Mouse (Mus musculus): ENCODE measurements around the gene Ergic1.
A peak's percentile ranks its signal among the peaks of the same experiment; 100 is the strongest.

Ergic1 gene

GRCm38 (mm10) chr17:26601514-26601913 is 40.2 kb downstream of the Ergic1 start:
- no peak for DNase-seq (ENCODE audit: low spot score)

DNA sequence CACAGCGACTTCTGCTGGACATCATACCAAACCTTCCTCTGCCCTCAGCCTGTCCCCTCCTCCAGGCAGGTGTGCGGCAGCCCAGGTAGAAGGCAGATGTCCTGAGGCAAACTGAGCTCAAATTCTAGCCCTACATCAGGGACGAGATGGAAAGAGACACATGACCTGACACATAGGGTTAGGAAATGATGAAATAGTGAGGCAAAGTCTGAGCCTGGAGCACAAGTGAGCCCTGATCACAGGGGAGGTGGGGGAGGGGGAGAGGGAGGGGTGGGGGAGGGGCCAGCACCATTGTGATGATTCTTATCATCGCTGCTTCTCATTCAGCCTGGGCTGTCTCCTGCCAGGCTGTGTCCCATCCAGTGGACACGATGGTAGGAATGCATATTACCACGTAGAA is 40.6 kb downstream of the Ergic1 start:
- DNase-seq (ENCODE audit: low spot score), result no peak

DNA sequence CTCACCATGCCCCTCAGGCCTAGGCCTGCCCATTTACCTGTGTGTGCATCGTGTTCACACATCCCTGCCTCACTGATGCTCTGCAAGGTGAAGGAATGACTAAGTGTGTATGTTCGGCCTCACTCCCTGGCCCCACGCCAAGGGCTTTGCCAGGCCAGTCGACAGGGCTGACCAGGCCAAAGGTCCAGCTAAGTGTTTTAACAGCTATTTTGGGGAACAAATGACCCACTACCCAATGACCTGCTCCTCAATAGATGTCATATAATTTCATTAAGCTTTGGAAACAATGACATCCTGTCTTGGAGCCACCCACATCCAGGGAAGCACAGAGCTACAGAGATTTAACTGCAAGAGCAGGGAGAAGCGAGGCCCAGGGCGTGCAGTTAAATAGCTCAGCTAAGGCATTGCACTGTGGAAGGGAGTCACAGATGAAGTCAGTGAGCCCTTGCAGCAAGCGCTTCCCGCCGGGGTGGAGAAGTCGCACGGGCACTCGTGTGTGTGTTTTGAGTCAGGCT is 41.1 kb downstream of the Ergic1 start:
- no peak for DNase-seq (ENCODE audit: low spot score)

- no peak for DNase-seq (ENCODE audit: low spot score)
Observed at GRCm38 (mm10) chr17:26603311-26603710, 42.0 kb downstream of the Ergic1 start.

DNA sequence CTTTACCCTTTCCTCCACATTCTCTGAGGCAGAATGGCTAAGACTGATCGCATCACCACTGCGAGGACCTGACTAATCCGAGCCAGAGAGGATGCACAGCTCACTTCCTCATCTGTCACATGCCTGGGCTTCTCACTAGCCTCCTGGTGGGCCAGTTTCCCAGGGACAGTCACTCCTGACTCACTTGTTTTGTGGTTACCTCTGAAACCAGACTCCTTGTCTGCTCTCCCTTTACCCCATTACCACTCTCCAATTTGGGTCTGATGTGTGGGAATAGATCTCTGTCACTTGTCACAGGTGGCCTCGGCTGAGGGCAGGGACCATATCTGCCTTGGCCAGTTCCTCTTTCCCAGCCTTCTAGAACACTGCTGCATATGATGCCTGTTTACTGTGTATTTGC is 44.3 kb downstream of the Ergic1 start:
- DNase-seq (ENCODE audit: low spot score), result no peak

DNA sequence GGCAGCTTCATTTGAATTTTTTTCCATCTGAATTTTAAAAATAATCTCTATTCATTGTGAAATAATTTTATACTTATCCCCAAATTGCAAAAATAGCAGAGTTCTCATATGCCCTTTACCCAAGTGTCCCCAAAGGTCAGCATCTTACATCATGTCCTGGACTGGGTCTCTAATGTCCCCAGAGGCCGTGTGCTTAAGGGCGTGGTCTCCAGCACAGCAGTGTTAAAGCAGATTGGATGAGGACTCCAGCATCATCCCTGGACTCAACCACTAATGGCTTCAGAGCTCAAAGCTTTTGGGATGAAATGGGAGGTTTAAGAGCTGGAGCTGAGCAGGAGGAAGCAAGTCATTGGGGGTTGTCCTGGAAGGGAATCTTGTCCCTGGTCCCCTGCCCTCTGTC is 45.2 kb downstream of the Ergic1 start:
- DNase-seq (ENCODE audit: low spot score), result no peak

GRCm38 (mm10) chr17:26608348-26608747 is 47.1 kb downstream of the Ergic1 start:
- no peak for DNase-seq (ENCODE audit: low spot score)

- no peak for DNase-seq (ENCODE audit: low spot score)
Observed at GRCm38 (mm10) chr17:26608877-26609276, 47.6 kb downstream of the Ergic1 start.

DNA sequence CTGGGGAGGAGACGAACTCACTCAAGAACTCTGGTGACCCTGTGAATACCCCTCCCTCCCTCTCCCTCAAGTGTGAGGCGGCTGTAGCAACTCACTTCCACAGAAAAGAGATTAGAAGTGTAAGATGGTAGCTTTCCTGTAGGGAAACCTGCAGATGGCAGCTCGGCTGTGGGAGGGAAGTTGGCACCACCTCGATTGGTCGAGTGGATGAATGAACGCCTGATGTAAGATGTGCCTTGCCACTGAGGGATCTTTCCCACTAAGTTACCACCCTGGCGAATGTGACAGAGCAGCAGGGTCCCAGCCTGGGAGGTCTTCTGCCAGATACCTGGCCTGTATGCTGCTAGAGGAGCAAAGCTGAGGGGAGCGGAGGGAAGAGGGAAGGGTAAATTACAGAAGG is 48.5 kb downstream of the Ergic1 start:
- peak; percentile 47 for DNase-seq (ENCODE audit: low spot score)

DNA sequence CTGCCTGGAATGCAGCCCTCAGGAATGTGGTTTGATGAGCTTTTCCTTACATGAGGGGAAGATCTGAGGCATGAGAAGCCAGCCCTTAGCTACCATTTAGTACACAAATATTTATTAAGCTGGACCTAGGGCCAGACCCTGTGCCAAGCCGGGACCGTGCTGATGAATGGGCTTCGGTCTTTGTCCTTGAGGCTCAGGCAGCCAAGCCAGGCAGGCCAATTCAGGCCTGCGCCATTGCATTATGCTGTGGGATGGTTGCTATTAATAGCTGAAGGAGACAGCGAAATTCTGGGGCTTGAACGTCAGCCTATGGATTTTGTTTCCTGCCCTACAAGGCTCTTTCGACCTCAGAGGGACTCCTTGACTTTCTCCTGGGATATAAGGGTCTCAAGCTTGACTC is 50.0 kb downstream of the Ergic1 start:
- no peak for DNase-seq (ENCODE audit: low spot score)

- DNase-seq (ENCODE audit: low spot score), result no peak
Observed at GRCm38 (mm10) chr17:26611918-26612317, 50.6 kb downstream of the Ergic1 start.

GRCm38 (mm10) chr17:26614286-26614685 is 53.0 kb downstream of the Ergic1 start:
- DNase-seq (ENCODE audit: low spot score), result no peak

GRCm38 (mm10) chr17:26614708-26615486 is 53.6 kb downstream of the Ergic1 start:
- DNase-seq (ENCODE audit: low spot score), result no peak

DNA sequence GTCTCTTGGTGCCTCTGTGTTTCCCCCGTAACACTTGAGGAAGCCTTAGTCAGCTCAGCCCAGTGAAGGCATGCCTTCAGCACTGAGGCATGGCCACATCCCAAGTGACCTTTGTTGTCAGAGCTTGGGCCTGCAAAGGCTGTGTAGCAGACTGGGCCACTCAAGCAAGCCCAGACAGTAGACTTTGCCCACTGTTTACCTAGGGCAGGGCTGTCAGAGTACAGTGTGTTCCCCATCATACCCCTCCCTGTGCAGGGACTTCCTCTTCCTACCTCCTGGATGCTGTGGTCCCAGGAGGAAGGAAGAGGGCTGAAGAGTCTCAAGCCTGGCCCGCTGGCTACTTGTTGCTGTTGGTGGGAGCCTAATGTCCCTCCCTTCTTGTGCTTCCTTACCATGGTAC is 55.4 kb downstream of the Ergic1 start:
- no peak for DNase-seq (ENCODE audit: low spot score)

- DNase-seq (ENCODE audit: low spot score), result no peak
Observed at GRCm38 (mm10) chr17:26618498-26618897, 57.2 kb downstream of the Ergic1 start.

- no peak for DNase-seq (ENCODE audit: low spot score)
Observed at GRCm38 (mm10) chr17:26619577-26619976, 58.3 kb downstream of the Ergic1 start.

DNA sequence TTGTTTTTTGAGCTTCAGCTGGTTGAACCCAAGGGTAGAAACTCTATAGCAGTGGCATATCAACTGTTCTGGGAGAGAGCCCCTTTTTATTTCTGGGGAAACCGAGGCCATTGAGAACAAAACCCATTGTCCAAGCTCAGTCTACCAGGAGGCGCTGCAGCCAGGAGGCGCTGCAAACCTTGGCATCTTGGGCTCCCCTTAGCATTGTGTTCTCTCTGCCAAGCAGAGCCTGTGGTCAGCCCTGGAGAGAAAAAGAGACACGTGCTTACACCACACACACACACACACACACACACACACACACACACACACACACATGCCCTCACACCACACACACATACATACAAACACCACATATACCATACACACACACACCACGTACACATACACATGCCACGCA is 59.0 kb downstream of the Ergic1 start:
- no peak for DNase-seq (ENCODE audit: low spot score)

- no peak for DNase-seq (ENCODE audit: low spot score)
Observed at GRCm38 (mm10) chr17:26620786-26621766, 59.8 kb downstream of the Ergic1 start.

DNA sequence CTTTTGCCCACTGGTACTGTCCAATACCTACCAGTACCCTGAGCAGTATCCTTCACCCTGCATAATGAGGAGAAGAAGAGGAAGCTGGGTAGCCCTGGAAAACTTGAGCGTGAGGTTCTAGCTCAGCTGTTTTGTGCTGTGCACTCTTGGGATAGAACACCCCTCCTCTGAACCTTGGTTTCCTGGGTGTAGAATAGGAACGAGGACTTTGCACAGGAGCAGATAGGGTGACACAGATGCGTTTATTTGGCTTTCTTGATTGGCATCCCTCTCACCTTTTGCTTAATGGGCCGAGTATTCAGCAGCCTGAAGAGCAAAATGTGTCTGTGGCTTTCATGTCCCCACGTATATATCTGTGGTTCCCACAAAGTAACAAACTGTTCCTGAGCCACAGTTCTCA is 60.6 kb downstream of the Ergic1 start:
- DNase-seq (ENCODE audit: low spot score), result no peak

- no peak for DNase-seq (ENCODE audit: low spot score)
Observed at GRCm38 (mm10) chr17:26623991-26624390, 62.7 kb downstream of the Ergic1 start.

DNA sequence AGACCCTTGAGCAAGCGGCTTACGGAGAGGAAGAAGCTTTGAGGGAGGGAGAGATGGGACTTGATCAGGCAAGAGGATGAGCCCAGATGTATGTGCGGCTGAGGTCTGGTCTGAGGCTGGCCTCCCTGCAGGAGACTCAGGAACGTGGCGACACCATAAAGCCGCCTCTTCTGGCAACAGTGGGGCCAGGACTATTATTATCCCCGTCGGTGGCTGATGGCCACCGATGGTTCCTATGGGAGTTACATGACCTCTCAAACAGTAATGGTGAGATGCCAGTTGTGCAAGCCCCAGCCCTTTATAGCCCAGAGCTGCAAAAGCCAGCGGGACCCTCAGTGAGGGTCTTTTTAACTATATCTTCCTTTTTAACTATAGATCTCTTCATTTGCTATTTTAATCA is 63.7 kb downstream of the Ergic1 start:
- no peak for DNase-seq (ENCODE audit: low spot score)

DNA sequence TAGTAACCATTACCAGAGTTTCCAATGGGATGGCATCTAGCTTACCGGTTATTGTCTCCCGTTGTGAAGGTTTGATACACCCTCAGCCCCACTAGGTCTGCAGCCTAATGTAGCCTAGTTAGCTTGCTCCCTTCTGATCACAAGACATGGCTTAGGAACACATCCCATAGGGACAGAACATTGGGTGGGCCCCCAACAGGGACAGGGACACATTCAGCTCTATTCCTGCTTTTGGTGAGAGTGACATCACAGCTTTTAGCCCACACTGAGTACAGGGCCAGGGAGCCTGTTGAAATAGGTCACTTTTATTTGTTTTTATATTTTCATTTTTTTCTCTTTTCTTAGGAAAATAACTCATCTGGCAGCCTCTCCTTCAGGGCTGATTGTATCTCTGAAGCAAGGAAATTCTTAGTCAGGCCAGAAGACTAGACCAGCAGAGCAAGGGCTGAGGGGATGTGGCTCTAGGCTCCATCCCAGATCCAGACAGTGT is 64.3 kb downstream of the Ergic1 start:
- DNase-seq (ENCODE audit: low spot score), result no peak

DNA sequence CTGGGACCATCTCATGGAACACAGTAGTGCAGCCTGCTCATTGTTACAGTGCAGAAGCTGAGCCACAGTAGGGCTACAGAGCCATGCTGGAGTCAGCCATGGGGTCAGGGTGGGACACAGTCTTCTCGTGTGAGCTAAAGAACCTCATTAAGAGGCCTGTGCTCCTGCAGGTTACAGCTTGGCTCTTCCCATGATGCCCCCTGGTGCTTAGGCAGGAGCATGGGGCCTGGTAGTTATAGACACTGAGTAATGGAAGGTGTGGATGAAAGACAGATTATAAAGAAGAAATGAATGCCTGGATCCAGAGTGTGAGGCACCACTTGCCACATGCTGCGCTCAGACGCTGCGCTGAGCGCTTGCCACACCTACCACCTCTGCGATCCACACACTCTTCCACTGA is 67.2 kb downstream of the Ergic1 start:
- DNase-seq (ENCODE audit: low spot score), result no peak
